Mouse (Mus musculus): ENCODE data around the gene Gsn. TPM values are rescaled to one million over a fixed set of nuclear protein-coding genes. Genes with fewer than 3 reads are reported as not detected.

The Gsn gene
- 3.5 TPM for polyA plus RNA-seq (2014; fragmentation: Illumina TruSeq; extraction: RNeasy Lipid Tissue Mini Kit (QIAGEN cat#74804); ENCODE audit: low replicate concordance)

GRCm38 (mm10) chr2:35255885-35256833 lies at the start of gene Gsn:
Gene Gsn, plus strand, starts transcription at chr2:35256380.

GRCm38 (mm10) chr2:35336388-35337280 lies 80.5 kb downstream of the Gsn start, which contains the start of gene Stom:
Gene Stom, minus strand, starts transcription at chr2:35336976.

Other genes with a start within 250 kb of the Gsn start
- gene Hc, start 194.9 kb upstream of the Gsn start, polyA plus RNA-seq (2014; fragmentation: Illumina TruSeq; extraction: RNeasy Lipid Tissue Mini Kit (QIAGEN cat#74804); ENCODE audit: low replicate concordance), result not detected
- 1.1 TPM for gene AI182371, start 154.8 kb upstream of the Gsn start, polyA plus RNA-seq (2014; fragmentation: Illumina TruSeq; extraction: RNeasy Lipid Tissue Mini Kit (QIAGEN cat#74804); ENCODE audit: low replicate concordance)
- 33.2 TPM for gene Cntrl, start 146.9 kb upstream of the Gsn start, polyA plus RNA-seq (2014; fragmentation: Illumina TruSeq; extraction: RNeasy Lipid Tissue Mini Kit (QIAGEN cat#74804); ENCODE audit: low replicate concordance)
- gene Rab14, start 55.3 kb upstream of the Gsn start, polyA plus RNA-seq (2014; fragmentation: Illumina TruSeq; extraction: RNeasy Lipid Tissue Mini Kit (QIAGEN cat#74804); ENCODE audit: low replicate concordance), result 298 TPM
- gene Stom, start 80.6 kb downstream of the Gsn start, polyA plus RNA-seq (2014; fragmentation: Illumina TruSeq; extraction: RNeasy Lipid Tissue Mini Kit (QIAGEN cat#74804); ENCODE audit: low replicate concordance), result 53.5 TPM
- not detected for gene 4930568D16Rik, start 111.3 kb downstream of the Gsn start, polyA plus RNA-seq (2014; fragmentation: Illumina TruSeq; extraction: RNeasy Lipid Tissue Mini Kit (QIAGEN cat#74804); ENCODE audit: low replicate concordance)
- gene 4930402F06Rik, start 140.8 kb downstream of the Gsn start, polyA plus RNA-seq (2014; fragmentation: Illumina TruSeq; extraction: RNeasy Lipid Tissue Mini Kit (QIAGEN cat#74804); ENCODE audit: low replicate concordance), result not detected
- gene Ggta1, start 206.9 kb downstream of the Gsn start, polyA plus RNA-seq (2014; fragmentation: Illumina TruSeq; extraction: RNeasy Lipid Tissue Mini Kit (QIAGEN cat#74804); ENCODE audit: low replicate concordance), result 17.1 TPM